Mouse (Mus musculus) C2C12 (cell line): Measurements from ENCODE around the gene 2410137M14Rik.

Experiments
- CEBPB ChIP-seq: IDR thresholded peaks from one replicate; pipeline ENCODE4 v1.6.1; 2011; ENCODE audit warnings: low read depth, mild to moderate bottlenecking, control low read depth, moderate library complexity
- CTCF ChIP-seq: IDR thresholded peaks from one replicate; pipeline ENCODE4 v1.5.1; 2011; ENCODE audit not compliant: control insufficient read depth, insufficient read depth, insufficient read length
- FOSL1 ChIP-seq: IDR thresholded peaks from one replicate; pipeline ENCODE4 v1.8.0; 2011; ENCODE audit warnings: mild to moderate bottlenecking, low read length; ENCODE audit not compliant: poor library complexity, insufficient read depth, severe bottlenecking
- MAX ChIP-seq: IDR thresholded peaks from one replicate; pipeline ENCODE4 v1.6.1; 2011; ENCODE audit warnings: mild to moderate bottlenecking, control low read depth
- MYOD1 ChIP-seq: IDR thresholded peaks from one replicate; pipeline ENCODE4 v1.6.1; 2011; ENCODE audit warnings: low read depth; ENCODE audit not compliant: control insufficient read depth, insufficient read length
- MYOG ChIP-seq: IDR thresholded peaks from one replicate; pipeline ENCODE4 v1.6.1; 2011; ENCODE audit not compliant: control insufficient read depth, insufficient read length; ENCODE audit errors: extremely low read depth
- USF1 ChIP-seq: IDR thresholded peaks from one replicate; pipeline ENCODE4 v1.6.1; 2011; ENCODE audit warnings: low read depth, mild to moderate bottlenecking, control low read depth, moderate library complexity

GRCm38 (mm10) chr17:36953062-36953461, 28.0 kb downstream of the 2410137M14Rik start:
- TF ChIP-seq CTCF (no peak), MYOD1 (no peak), MAX (no peak), USF1 (no peak), FOSL1 (no peak), CEBPB (no peak), MYOG (no peak)
